Mouse (Mus musculus) layer of hippocampus, adult 11-12 months (tissue): Measurements from ENCODE around the gene Mmp3.
"Not testable (repeated sequence)": the region's sequence is repeated elsewhere in the genome, so short reads cannot be mapped to it uniquely, and the experiment has no call there.

Experiments used
- DNase-seq: peaks from one replicate; pipeline ENCODE4 v3.0.0; 2022; ENCODE audit warnings: low spot score

Gene Mmp3

GRCm38 (mm10) chr9:7445522-7445921 lies at the start of gene Mmp3:
Mmp3 (plus strand) TSS chr9:7445822.
- no peak for DNase-seq

GRCm38 (mm10) chr9:7396556-7396955 lies 49.1 kb upstream of the Mmp3 start:
- not testable (repeated sequence) for DNase-seq

- DNase-seq: no peak
Observed at GRCm38 (mm10) chr9:7453302-7453701, 7.7 kb downstream of the Mmp3 start.

- no peak for DNase-seq
Observed at GRCm38 (mm10) chr9:7470262-7470661, 24.6 kb downstream of the Mmp3 start.

- no peak for DNase-seq
Observed at GRCm38 (mm10) chr9:7483684-7484394, 38.2 kb downstream of the Mmp3 start.

- no peak for DNase-seq
Observed at GRCm38 (mm10) chr9:7501138-7501537, 55.5 kb downstream of the Mmp3 start.

- DNase-seq: no peak
Observed at GRCm38 (mm10) chr9:7502051-7502450, 56.4 kb downstream of the Mmp3 start, which contains the start of gene Mmp10. Mmp10 (plus strand) TSS chr9:7502352.
